Mouse (Mus musculus) ES-Bruce4 (cell line): Measurements from ENCODE around the gene Asb15. TPM values are rescaled to one million over a fixed set of nuclear protein-coding genes. Genes with fewer than 3 reads are reported as not detected.

Experiments used
- H3K27ac ChIP-seq: 2 replicates; pipeline ENCODE4 v1.5.1; 2012; ENCODE audit warnings: low read length, inconsistent platforms; ENCODE audit not compliant: insufficient read depth
- H3K27me3 ChIP-seq: 2 replicates; pipeline ENCODE4 v1.6.1; 2012; ENCODE audit warnings: mild to moderate bottlenecking, low read length, inconsistent platforms; ENCODE audit not compliant: control insufficient read depth, poor library complexity, insufficient read depth, severe bottlenecking
- H3K36me3 ChIP-seq: 2 replicates; pipeline ENCODE4 v1.6.1; 2012; ENCODE audit warnings: inconsistent platforms, mild to moderate bottlenecking, low read length, moderate library complexity; ENCODE audit not compliant: control insufficient read depth, poor library complexity, insufficient read depth, severe bottlenecking
- H3K4me1 ChIP-seq: one replicate; pipeline ENCODE4 v1.8.1; 2011; ENCODE audit warnings: low read length; ENCODE audit not compliant: control insufficient read depth, insufficient read depth
- H3K4me3 ChIP-seq: 2 replicates; pipeline ENCODE4 v1.5.1; 2011; ENCODE audit warnings: low read depth, mild to moderate bottlenecking, low read length
- H3K9ac ChIP-seq: 2 replicates; pipeline ENCODE4 v1.6.1; 2012; ENCODE audit warnings: low read depth, mild to moderate bottlenecking, inconsistent platforms; ENCODE audit not compliant: poor library complexity, severe bottlenecking
- H3K9me3 ChIP-seq: replicated peaks from 2 replicates; pipeline ENCODE4 v1.6.1; 2012; ENCODE audit warnings: mild to moderate bottlenecking, low read length, inconsistent platforms; ENCODE audit not compliant: control insufficient read depth, poor library complexity, insufficient read depth, severe bottlenecking
- CTCF ChIP-seq: IDR thresholded peaks from one replicate; pipeline ENCODE4 v1.8.1; 2011; ENCODE audit warnings: low read depth, low read length
- EP300 ChIP-seq: IDR thresholded peaks from 2 replicates; pipeline ENCODE4 v1.6.1; 2011; ENCODE audit warnings: low read depth, low read length; ENCODE audit not compliant: insufficient read depth
- POLR2A ChIP-seq: IDR thresholded peaks from one replicate; pipeline ENCODE4 v1.8.1; 2011; ENCODE audit warnings: low read length; ENCODE audit not compliant: insufficient read depth
- polyA plus RNA-seq: library from polyadenylated mRNA; stranded (reverse); fragments of >200 nt; gene quantifications from 2 replicates; pipeline ENCODE4 v1.2.4, GENCODE M21; 2011; ENCODE audit warnings: low read depth; ENCODE audit not compliant: missing spikeins, insufficient read depth, insufficient read length

The Asb15 gene
- polyA plus RNA-seq, 1 experiment = not detected

DNA sequence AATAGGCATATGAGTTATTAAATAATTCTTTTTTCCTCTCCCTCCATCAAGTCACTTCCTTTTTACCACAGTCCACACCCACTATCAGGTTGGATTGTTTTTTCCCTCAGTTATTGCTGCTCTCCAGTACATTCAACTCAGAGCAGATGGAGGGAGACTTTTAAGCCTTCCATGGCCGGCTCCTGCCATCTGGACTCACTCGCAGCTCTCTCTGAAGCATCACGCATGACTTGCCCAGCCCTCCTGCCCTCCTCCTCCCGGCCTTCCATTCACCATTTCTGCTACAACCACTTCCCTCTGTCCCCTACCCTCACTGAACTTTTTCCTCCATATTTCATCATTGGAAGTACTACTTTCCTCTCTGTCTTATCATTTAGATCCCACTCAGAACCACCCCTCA, 88.8 kb downstream of the Asb15 start:
- Histone ChIP-seq H3K4me3 (no peak overlapping the region), H3K27ac (no peak overlapping the region), H3K27me3 (no peaks in the 10 kb centered on the region), H3K4me1 (no peaks in the 10 kb centered on the region), H3K9ac (no peak overlapping the region), H3K36me3 (peaks cover 20% of the 10 kb centered on the region), H3K9me3 (no peaks in the 10 kb centered on the region)
- TF ChIP-seq CTCF (no peak), EP300 (no peak), POLR2A (no peak)

DNA sequence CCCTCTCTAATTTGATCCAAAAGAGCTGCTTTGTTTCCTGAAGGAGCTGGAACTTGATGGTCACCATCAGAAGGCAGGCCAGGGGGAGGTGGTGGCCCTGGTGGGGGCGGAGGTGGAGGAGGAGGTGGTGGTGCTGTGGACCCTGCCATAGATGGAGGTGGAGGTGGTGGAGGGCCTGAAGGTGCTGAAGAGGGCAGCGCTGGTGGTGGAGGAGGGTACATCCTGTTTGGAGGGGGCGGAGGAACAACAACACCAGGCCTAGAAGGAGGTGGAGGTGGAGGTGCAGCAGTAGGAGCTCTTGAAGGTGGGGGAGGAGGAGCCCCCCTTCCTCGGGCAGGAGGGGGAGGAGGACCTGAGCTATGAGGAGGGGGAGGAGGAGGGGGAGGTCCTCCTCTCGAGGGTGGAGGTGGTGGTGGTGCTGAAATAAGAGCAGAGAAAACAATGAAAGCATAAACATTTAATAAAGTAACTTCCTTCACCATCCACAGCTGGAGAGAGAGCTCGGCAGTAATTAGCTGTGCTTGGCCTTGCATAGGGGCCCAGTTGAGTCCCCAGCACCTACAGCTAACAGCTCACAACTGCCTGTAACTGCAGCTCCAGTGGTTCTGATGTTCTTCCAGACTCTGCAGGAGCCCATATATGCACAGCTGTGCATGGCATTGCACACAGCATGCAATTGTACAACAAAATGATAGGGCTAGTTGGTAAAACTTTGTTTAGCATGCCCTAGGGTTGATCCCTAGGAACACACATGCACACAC, 91.5 kb downstream of the Asb15 start:
- H3K9ac ChIP-seq = no peak overlapping the region
- H3K4me3 ChIP-seq = no peak overlapping the region
- TF ChIP-seq EP300 = no peak
- H3K9me3 ChIP-seq = no peaks in the 10 kb centered on the region
- H3K4me1 ChIP-seq = no peaks in the 10 kb centered on the region
- H3K36me3 ChIP-seq = peaks cover 18% of the 10 kb centered on the region
- H3K27ac ChIP-seq = no peak overlapping the region
- no peaks in the 10 kb centered on the region for H3K27me3 ChIP-seq

DNA sequence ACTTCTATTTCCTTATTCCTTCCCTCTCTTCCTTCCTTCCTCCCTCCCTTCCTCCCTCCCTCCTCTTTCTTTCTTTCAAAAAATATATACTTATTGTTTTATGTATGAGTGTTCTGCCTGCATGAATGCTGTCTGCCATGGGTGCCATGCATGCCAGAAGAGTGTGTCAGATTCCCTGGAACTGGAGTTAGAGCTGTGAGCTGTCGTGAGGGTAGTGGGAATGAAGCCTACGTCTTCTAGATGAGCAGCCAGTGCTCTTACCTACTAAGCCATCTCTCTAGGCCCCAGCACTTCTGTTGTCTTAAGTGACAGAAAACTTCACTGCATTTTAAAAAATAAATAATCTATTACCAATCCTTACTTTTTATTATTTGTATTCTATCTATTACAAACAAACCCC, 93.0 kb downstream of the Asb15 start:
- TF ChIP-seq CTCF = no peak
- no peak for TF ChIP-seq POLR2A
- no peak for TF ChIP-seq EP300
- Histone ChIP-seq H3K36me3 (peaks cover 23% of the 10 kb centered on the region), H3K9me3 (no peaks in the 10 kb centered on the region), H3K27me3 (no peaks in the 10 kb centered on the region), H3K27ac (no peak overlapping the region), H3K9ac (no peak overlapping the region), H3K4me1 (no peaks in the 10 kb centered on the region), H3K4me3 (no peak overlapping the region)

DNA sequence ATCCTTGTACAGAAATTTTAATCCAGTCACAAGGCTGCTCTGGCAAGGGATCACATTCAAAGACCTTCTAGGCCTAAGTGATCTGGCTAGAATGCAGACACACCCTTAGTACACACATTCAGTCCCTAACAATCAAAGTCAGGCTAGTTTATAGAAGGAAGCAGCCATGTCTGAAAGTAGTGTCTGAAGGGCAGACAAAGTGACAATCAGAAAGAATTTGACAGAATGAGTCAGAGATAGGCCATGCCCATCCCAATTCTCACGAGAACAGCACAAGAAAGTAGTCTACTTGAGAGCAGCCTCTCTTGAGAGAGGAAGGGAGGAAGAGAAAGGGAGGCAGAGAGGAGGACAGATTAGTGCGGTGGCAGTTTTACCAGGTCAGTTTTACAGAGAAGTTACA, 94.2 kb downstream of the Asb15 start:
- no peak overlapping the region for H3K9ac ChIP-seq
- no peaks in the 10 kb centered on the region for H3K27me3 ChIP-seq
- H3K36me3 ChIP-seq = peaks cover 22% of the 10 kb centered on the region
- no peaks in the 10 kb centered on the region for H3K4me1 ChIP-seq
- no peak overlapping the region for H3K4me3 ChIP-seq
- peak overlapping the region; percentile 24; the same call in 1 of the 2 replicates for H3K27ac ChIP-seq
- H3K9me3 ChIP-seq = no peaks in the 10 kb centered on the region
- TF ChIP-seq EP300 = no peak
- no peak for TF ChIP-seq POLR2A
- no peak for TF ChIP-seq CTCF

Other genes starting within 250 kb of the Asb15 start
- 0.33 TPM in 1 of 2 replicates, not detected in the other for gene Iqub, start 13.1 kb upstream of the Asb15 start, polyA plus RNA-seq
- 80.6 and 104 TPM in 2 replicates for gene Ndufa5, start 131 bp upstream of the Asb15 start, polyA plus RNA-seq
- not detected in 2 replicates for gene Lmod2, start 69.6 kb downstream of the Asb15 start, polyA plus RNA-seq
- gene Wasl, start 136.9 kb downstream of the Asb15 start, polyA plus RNA-seq = 62.3 and 63.1 TPM in 2 replicates
- not detected in 2 replicates for gene Hyal6, start 205.1 kb downstream of the Asb15 start, polyA plus RNA-seq
- gene Hyal4, start 220.2 kb downstream of the Asb15 start, polyA plus RNA-seq = not detected in 2 replicates